Mouse (Mus musculus) limb, embryonic 10.5 days (tissue): ENCODE measurements around the gene Dusp14. TPM values are rescaled to one million over a fixed set of nuclear protein-coding genes. Genes with fewer than 3 reads are reported as not detected.

ENCODE experiments used
- DNase-seq: peaks from one replicate; pipeline ENCODE4 v3.0.0-alpha.2; 2017; ENCODE audit warnings: low spot score
- H3K27ac ChIP-seq: fragments of 300-500 bp; sonication (generic); 2 replicates; pipeline ENCODE4 v1.5.1; 2016; ENCODE audit warnings: mild to moderate bottlenecking
- H3K27me3 ChIP-seq: fragments of 300-500 bp; sonication (generic); 2 replicates; pipeline ENCODE4 v1.6.1; 2016; ENCODE audit warnings: low read depth, mild to moderate bottlenecking; ENCODE audit not compliant: poor library complexity, severe bottlenecking
- H3K36me3 ChIP-seq: fragments of 300-500 bp; sonication (generic); 2 replicates; pipeline ENCODE4 v1.6.1; 2016; ENCODE audit warnings: mild to moderate bottlenecking, moderate library complexity
- H3K4me1 ChIP-seq: fragments of 300-500 bp; sonication (generic); 2 replicates; pipeline ENCODE4 v1.6.1; 2016
- H3K4me3 ChIP-seq: fragments of 300-500 bp; sonication (generic); 2 replicates; pipeline ENCODE4 v1.5.1; 2016; ENCODE audit warnings: mild to moderate bottlenecking, moderate library complexity
- H3K9me3 ChIP-seq: fragments of 300-500 bp; sonication (generic); replicated peaks from 2 replicates; pipeline ENCODE4 v1.6.1; 2016; ENCODE audit warnings: mild to moderate bottlenecking
- WGBS: fragments of 180-500 bp; shearing (Covaris S2); methylation state at CpG from one replicate; pipeline ENCODE4 v1.1.7; 2016; 5-methylcytosine and 5-hydroxymethylcytosine counted together
- polyA plus RNA-seq: library from polyadenylated mRNA; unstranded; fragments of >200 nt; fragmentation: Nextera tagmentation; extraction: Ambion mirVana; gene quantifications from 2 replicates; pipeline ENCODE4 v1.2.1, GENCODE M21; 2016

Dusp14 gene
- polyA plus RNA-seq, 1 experiment from 2014 or later = 7.3 TPM

DNA sequence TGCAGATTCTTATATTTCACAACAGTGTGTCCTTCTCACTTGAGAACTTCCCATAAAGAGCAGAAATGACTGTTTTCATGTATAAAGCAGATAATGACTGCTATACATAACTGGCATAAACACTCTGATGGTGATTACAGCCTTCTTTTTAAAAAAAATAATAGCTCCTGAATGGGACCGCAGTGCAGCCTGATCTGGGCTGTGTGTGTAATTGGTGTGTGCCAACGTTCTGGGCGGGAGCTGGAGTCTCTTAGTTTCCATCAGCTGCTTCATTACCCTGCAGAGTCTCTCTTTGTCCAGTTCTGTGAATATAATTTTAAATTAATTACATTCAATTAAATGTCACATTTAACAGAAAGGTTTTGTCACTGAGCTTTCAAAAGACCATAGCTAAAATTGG, 70.1 kb downstream of the Dusp14 start:
- no peaks in the 10 kb centered on the region for H3K9me3 ChIP-seq
- H3K4me1 ChIP-seq = no peaks in the 10 kb centered on the region; the same call in 1 of the 2 replicates
- 93% methylated on average over 3 of the region's 3 CpGs for whole genome bisulfite sequencing
- H3K27me3 ChIP-seq = no peaks in the 10 kb centered on the region
- DNase-seq = no peak
- peaks cover 16% of the 10 kb centered on the region; the same call in 1 of the 2 replicates for H3K36me3 ChIP-seq
- H3K27ac ChIP-seq = no peak overlapping the region
- no peak overlapping the region for H3K4me3 ChIP-seq

Other genes with a start within 250 kb of the Dusp14 start
- 0.14 TPM in 1 of 2 replicates, not detected in the other for gene Hnf1b, start 219.2 kb downstream of the Dusp14 start, polyA plus RNA-seq
- 45.6 and 50.1 TPM in 2 replicates for gene Ddx52, start 127.2 kb downstream of the Dusp14 start, polyA plus RNA-seq
- gene Synrg, start 104.8 kb downstream of the Dusp14 start, polyA plus RNA-seq = 3.2 and 5.9 TPM in 2 replicates
- 39.5 and 43.9 TPM in 2 replicates for gene Tada2a, start 60.3 kb upstream of the Dusp14 start, polyA plus RNA-seq
- 21.3 and 22.8 TPM in 2 replicates for gene Acaca, start 60.4 kb upstream of the Dusp14 start, polyA plus RNA-seq
- not detected in 2 replicates for gene Gm11437, start 98.2 kb upstream of the Dusp14 start, polyA plus RNA-seq